Mouse (Mus musculus) megakaryocyte-erythroid progenitor cell, adult 5 weeks (primary cell): ENCODE measurements around the gene Rps5. TPM values are rescaled to one million over a fixed set of nuclear protein-coding genes. Genes with fewer than 3 reads are reported as not detected.

Experiments
- polyA plus RNA-seq: library from polyadenylated mRNA; stranded (reverse); fragments of >175 nt; gene quantifications from 2 replicates; pipeline ENCODE4 v1.2.3, GENCODE M21; 2012

Rps5 gene
- polyA plus RNA-seq = 3,057 and 3,219 TPM in 2 replicates

DNA sequence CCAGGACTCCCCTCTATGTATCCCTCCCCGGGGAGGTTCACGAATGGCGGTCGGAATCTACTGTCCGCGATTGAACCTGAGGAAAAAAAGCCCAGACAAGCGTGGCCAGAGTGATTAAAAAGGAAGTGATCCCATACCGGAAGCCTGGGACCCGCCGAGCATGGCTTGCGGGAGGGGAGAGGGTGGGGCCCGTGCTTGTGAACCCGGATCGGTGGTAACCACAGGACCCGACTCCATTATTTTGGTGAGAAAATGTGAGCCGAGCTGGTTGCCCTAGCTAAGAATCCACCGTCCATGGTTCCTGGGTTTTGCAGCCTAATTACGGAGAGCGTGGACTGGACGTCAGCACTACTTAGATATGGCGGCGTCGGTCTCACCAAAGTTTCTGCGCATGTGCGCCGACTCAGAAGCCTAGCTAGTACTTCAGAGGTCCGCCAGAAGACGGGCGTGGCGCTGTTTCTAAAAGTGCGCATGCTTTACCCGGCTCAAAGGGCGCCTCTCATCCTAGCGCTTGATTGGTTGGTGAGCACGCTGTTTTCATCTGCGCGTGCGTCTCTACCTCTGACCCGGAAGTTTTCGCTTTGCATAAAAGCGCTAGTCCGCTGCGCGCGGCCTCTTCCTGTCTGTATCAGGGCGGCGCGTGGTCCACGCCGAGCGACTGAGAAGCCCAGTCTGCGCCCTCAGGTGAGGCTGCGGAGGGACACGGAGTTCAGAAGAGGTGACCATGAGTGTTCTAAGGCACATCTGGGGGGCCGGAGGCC, at the start of gene Rps5:
Gene Rps5, plus strand, starts transcription at position 586 of the 761 bp plus-strand sequence.

DNA sequence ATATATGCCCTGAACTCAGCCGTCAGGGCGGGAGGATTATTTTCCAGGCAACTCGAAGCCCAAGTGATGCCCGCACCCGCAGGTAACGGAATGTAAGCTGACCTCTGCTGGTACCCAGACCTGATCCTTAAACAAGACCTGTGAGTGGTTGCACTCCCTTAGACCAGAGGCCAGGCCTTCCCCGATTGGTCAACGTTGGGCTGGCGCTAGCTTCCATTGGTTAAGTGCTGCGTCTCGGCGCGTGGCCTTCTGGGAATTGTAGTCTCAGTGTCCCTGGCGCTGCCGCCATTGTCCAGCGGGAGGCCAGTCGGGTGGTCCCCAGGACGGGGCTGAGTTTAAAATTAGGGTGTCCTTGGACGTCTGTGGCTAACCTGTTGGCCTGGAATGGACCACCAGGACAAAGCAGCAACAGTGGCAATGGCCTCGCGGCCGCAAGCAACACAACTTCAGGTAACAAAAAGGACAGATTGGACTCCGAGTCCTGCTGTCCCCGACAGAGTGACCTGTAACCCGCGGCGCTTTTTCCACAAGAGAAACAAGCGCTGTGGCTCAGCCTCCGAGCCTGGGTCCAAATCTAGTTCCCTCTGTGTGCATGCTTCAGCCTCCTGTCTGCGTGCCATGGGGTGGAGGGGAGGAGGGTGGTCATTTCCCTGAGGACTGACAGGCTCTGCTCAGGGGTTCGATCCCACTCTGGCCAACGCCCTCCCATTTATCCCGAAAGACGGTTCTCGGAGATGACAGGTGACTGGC, 41.0 kb upstream of the Rps5 start, which contains the start of gene Zfp128:
Gene Zfp128, plus strand, starts transcription at position 267 of the 750 bp plus-strand sequence.

DNA sequence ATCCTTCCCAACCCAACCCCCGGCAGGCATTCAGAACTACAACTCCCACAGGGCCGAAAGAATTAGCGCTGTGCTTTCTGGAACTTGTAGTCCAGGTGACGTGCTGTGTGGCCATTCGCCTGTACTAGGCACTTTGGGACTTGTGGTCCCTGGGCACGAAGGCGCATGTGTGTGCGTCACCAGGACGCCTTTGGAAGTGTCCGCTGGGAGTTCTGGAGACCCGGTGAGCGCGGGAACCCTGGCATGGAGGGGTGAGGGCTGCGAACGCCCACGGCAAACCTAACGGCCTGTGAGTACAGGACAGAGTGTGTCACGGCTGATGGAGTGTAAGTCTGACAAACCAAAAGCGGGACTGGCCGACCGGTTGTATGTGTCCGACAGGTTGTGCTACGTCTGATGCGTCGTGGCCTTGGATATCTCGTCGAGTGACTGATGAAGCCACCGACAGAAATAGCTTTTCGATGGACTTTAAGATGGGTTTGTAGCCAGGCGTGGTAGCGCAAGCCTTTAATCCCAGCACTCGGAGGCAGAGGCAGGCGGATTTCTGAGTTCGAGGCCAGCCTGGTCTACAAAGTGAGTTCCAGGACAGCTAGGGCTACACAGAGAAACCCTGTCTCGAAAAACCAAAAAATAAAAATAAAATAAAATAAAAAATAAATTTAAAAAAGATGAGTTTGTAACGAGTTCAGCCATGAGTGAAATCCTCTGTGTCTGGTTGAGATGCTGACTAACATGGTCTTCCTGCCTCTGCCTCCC, 24.3 kb upstream of the Rps5 start, which contains the start of gene Zscan22:
Gene Zscan22, plus strand, starts transcription at position 161 of the 756 bp plus-strand sequence.

DNA sequence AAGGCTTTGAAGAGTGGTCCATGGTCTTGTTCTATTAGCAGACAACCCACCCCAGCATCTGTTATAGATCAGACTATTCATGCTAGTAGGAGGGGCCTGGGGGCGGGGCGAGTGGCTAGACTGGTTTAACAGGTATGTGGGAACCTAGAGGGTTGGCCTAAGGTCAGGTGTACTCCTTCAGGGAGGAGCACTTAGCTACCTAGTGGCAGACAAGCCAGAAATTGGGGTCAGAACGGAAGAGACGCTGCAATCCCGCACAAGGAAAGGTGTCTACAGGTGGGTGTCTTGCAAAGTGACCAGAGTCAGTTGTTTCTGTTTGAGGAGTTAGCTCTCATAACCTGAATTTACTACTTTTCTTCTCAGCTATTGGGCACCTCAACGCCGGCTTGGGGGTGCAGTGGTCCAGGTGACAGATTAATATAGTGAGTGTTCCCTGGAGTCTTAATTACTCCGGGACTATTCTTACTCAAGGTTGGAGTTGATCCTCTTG, 5.1 kb downstream of the Rps5 start, which contains the start of gene Rnf225:
Gene Rnf225, plus strand, starts transcription at position 226 of the 490 bp plus-strand sequence.

DNA sequence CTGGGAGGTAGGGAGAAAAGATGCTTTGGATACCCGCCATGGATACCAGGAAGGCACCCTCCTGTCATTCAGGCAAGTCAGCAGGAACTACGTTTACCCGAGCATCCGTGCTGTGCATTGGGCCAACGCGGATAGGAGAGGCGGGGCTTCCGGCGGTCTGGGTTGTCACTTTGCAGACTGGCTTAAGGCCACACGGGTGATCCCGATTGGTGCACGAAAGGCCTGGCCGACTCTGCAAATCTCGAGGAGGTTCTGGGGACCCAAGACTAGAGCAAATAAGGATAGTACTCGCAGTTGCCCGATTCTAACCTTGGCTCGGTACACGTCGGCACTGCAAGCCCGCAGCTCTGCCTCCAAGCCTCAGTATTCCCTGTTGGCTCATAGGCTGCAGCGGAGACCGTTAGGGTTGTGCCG, 43.6 kb downstream of the Rps5 start, which contains the start of gene Zfp324:
Gene Zfp324, plus strand, starts transcription at position 161 of the 414 bp plus-strand sequence.

Other genes with a start within 250 kb of the Rps5 start
- gene Vmn2r55, start 237.3 kb upstream of the Rps5 start, polyA plus RNA-seq = 0.03 TPM in 1 of 2 replicates, not detected in the other
- 0.01 TPM in 1 of 2 replicates, not detected in the other for gene Vmn2r56, start 187.3 kb upstream of the Rps5 start, polyA plus RNA-seq
- 2.8 and 5.4 TPM in 2 replicates for gene Zscan18, start 118.7 kb upstream of the Rps5 start, polyA plus RNA-seq
- gene Zfp329, start 103.4 kb upstream of the Rps5 start, polyA plus RNA-seq = 0.15 and 0.24 TPM in 2 replicates
- gene Zfp110, start 87.5 kb upstream of the Rps5 start, polyA plus RNA-seq = 1.4 and 2.0 TPM in 2 replicates
- 0.24 and 0.38 TPM in 2 replicates for gene Zfp128, start 41.1 kb upstream of the Rps5 start, polyA plus RNA-seq
- gene Zscan22, start 24.5 kb upstream of the Rps5 start, polyA plus RNA-seq = 2.4 and 3.0 TPM in 2 replicates
- gene Rnf225, start 5.1 kb downstream of the Rps5 start, polyA plus RNA-seq = 2.0 and 2.5 TPM in 2 replicates
- gene Zfp324, start 43.5 kb downstream of the Rps5 start, polyA plus RNA-seq = 3.0 and 3.8 TPM in 2 replicates
- 4.6 and 4.9 TPM in 2 replicates for gene Zfp446, start 55.6 kb downstream of the Rps5 start, polyA plus RNA-seq
- not detected in 2 replicates for gene Slc27a5, start 75.9 kb downstream of the Rps5 start, polyA plus RNA-seq
- 371 and 417 TPM in 2 replicates for gene Trim28, start 76.8 kb downstream of the Rps5 start, polyA plus RNA-seq
- gene Zbtb45, start 87.7 kb downstream of the Rps5 start, polyA plus RNA-seq = 75.2 and 96.9 TPM in 2 replicates
- 222 and 231 TPM in 2 replicates for gene Chmp2a, start 112.5 kb downstream of the Rps5 start, polyA plus RNA-seq
- 259 and 281 TPM in 2 replicates for gene Ube2m, start 116.0 kb downstream of the Rps5 start, polyA plus RNA-seq
- 1.3 and 1.6 TPM in 2 replicates for gene Mzf1, start 132.5 kb downstream of the Rps5 start, polyA plus RNA-seq
- 0.01 TPM in 1 of 2 replicates, not detected in the other for gene Vmn1r85, start 172.9 kb downstream of the Rps5 start, polyA plus RNA-seq
- gene Vmn1r86, start 197.6 kb downstream of the Rps5 start, polyA plus RNA-seq = not detected in 2 replicates
- gene Vmn1r87, start 217.9 kb downstream of the Rps5 start, polyA plus RNA-seq = 0.02 TPM in 1 of 2 replicates, not detected in the other
- 0.01 TPM in 2 replicates for gene Vmn1r88, start 237.3 kb downstream of the Rps5 start, polyA plus RNA-seq